Mouse (Mus musculus) 3T3-L1 (cell line): Measurements from ENCODE around the gene Vsig10.

Experiments
- DNase-seq: peaks from one replicate; pipeline ENCODE4 v3.0.0-alpha.2; 2015; ENCODE audit warnings: low read depth, low spot score

Gene Vsig10

DNA sequence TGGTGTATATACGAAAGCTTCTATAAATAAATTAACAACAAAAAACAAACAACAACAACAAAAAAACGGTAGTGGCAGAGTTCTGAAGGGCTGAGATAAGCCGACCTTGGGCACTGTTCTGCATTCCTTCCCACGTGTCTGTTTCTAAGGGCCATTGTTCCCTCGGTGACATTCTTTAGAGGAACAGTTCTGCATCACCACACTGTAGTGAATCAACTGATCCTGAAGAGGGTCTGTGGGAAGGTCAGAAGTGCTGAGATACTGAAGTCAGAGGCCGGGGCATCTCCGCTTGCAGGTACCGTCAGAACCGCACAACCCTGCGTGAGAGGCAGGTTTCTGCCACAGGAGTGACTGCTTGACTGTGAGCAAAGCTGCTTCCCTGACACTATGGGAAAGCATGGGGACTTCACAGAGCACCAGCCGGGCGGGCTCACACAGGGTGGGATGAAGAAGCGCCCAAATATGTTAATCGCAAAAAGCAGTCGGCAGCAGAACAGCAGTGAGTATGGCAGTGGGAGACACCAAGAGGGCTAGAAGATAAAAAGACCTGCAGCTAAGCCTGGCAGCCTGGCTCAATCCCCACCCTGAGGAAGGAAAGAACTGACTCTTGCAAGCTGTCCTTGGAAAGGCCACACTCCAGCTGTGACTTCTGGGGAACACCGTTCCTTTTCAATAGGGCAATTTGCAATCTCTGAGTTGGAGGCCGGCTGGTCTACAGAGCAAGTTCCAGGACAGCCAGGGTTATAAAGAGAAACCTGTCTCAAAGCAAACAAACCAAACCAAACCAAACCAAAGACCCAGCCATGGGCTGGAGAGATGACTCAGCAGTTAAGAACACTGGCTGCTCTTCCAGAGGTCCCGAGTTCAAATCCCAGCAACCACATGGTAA lies 14.9 kb upstream of the Vsig10 start:
- DNase-seq = no peak

DNA sequence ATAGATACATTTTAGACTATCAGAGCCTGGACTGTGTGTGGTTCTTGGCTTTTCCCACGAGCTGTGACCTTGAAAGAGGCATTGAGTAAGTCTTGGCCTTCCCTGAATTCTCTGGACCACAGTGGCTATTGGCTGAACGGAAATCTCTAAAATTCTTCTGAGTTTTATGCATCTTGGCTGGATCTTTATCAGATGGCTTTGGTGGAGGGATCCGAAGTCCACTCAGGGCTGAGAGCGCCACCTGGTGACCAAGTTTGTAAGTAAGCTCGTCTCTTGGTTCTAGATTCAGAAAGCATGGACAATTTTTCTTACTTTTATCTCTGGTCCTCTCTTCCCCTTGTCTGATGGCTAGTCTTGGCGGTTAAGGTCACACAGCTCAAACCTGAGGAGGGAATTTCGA lies 13.9 kb upstream of the Vsig10 start:
- peak; percentile 89 for DNase-seq

DNA sequence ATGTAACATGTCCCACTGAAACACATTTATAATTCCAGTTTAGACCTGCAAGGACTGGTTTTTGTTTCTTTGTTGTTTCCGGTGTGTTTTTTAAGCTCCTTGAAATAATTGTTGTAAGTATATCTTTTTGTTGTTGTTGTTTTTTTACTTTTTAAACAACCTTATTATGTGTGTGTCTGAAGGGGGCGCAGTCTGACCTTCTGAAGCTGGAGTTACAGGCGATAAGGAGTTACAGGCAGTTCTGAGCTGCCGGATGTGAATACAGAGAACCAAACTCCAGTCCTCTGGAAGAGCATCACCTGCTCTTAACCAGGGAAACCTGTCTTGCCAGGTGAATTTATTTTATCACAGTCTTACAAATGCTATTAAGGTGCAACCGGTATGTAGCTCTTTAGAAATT lies 13.1 kb upstream of the Vsig10 start:
- DNase-seq = no peak

DNA sequence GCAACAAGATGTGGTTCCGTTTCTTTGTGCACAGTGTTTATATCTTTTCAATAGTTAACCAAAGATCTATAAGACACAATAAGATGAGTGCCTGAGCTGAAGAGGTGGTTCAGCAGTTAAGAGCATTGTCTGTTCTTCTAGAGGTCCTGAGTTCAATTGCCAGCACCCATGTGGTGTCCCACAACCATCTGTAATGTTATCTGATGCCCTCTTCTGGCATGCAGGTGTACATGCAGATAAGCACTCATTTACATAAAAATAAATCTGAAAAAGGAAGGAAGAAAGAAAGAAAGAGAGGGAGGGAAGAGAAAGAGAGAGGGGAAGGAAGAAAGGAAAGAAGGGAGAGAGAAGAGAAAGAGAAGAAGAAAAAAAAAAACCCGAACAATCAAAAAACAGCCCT lies 12.1 kb upstream of the Vsig10 start:
- DNase-seq = no peak

DNA sequence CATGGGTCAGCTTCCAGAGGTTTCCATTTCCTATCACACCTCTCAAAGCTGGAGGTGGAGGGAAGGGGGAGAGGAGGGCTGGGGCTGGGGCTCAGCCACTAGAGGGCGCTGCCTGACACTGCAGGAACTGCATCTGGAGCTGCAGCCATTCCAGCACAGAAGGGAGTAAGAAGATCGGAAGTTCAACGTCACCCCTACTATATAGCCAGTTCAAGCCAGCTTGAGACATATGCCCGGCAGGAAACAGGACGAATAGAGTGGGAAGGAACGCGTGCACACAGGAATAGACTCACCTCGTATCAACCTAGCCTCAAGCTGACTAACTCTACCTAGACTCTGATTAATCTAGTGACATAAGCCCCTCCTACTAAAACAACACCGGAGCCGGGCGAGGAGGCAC lies 11.2 kb upstream of the Vsig10 start:
- peak; percentile 74 for DNase-seq

DNA sequence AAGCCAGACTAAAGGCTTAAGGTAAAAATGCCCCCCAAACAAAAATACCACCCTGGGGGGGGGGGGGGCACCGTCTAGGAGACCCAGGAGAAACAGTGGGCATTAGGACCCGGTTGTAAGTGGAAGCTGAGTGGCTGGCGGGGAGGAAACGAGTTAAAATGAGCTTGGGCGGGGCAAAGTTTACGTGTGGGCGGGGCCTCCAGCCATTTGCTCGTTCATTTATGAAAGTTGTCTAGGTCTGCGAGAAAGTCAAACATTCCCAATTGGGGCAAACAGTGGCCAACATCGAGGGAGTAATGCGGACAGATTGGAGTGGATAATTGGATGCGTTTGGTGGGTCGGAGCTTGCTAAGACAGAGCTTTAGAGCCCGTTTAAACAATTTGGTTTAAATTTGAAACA lies 5.5 kb upstream of the Vsig10 start:
- DNase-seq = no peak

DNA sequence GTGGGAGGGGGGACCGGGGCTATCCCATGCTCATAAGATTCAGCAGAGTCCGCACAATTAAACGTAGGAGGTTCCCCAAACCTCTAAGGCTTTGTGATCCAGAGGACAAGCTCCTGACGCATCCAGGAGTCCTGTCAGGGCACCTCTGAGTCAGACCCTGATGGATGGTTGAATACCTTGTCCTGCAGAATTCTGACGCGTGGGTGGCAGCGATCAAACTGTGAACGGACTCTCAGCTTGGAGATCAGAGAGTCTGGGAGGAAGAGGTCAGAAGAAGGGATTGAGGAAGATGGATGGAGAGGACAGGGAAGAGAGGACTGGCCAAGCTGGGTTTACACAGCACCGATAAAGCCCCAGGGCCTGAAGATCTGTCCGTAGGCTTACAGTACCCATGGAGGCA lies 5.0 kb upstream of the Vsig10 start:
- no peak for DNase-seq

DNA sequence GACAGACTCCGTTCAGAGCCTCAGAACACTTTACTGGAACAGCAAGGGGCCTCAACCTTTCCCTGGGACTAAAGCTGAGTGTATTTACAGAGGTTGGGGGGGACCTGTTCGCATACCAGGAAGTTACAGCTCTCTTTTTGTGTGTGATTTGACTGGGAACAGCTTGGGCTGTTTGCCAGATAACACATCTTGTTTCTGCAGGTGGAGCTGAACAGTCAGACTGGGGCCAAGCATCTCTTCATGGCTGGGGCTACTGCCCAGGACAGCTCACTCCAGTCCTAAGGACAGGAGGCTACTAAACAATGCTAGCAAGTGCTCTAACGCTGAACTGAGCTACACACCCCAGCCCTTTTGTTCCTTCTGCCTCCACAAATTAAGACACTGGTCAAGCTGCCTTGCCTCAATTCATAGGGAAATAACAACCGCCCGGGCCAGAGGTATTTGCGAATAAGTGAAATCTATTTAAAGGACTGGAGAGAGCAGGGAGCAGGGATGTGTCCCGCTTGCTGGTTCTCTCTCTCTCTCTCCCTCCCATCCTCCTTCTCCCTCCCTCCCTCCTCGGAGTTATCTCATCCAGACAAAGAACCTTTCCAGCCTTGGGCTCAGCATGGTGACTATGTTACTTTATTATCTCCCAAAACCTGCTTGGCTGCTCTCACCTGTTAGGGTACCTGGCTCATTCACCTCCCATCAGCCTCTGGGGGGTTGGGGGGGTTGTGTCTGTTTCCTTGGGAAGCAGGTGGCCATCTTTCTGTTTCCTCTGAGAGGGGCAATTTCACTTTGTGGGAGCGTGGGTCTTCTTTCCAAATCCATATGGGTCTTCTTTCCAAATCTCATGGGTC lies 4.1 kb upstream of the Vsig10 start:
- no peak for DNase-seq

DNA sequence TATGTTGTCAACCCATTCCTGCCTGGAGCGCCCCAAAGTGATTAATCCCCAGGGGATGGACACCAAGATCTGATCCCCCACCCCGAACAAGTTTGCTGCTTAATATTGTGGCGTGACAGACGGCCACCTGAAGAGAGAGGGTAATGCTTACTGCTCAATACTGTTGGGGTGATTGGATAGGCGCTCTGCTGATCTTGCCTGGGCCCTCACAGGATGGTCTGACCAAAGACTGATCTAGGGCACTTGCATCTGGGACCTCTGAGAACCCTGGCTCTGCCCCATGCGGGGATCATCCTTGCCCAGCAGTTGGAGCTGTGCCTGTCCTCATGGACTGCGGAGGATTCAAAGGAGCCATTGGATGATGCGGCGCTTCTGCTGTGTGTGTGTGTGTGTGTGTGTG lies 4.9 kb downstream of the Vsig10 start:
- no peak for DNase-seq

DNA sequence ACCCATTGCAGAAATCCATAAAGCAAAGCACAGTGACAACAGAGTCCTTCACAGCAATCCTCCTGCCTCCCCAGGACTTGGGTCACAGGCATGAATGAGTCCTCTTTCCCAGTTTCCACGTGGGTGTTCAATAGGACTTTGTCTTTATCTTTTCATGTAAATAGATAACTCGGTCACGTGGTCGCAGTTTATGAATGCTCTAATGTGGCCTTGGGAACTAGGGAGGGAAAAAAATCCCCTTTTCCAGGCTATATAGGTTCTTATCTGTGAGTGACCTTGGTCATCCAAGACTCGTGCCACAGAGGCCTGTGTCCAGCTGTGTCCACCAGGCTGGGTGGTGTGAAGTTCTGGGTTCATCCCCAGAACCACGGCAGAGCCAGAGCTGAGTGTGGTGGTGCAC lies 7.5 kb downstream of the Vsig10 start:
- no peak for DNase-seq

DNA sequence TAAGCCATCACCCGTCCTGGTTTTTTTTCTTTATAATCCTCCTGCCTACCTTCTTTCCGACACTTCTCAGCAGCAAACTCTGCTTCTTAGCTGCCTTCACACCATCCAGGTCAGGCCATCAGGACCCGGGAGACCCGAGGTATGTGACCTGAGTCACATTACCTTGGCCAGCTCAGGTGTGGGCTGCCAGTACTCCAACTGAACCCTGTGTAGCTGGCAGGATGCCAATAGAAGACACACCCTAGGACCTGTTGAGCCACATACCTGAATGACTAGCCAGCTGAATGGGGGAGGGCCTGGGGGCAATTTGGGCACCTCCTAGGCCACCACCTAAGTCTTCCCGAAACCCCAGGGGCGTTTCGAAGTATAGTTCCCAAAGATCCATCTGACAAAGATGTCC lies 11.6 kb downstream of the Vsig10 start:
- DNase-seq = no peak

DNA sequence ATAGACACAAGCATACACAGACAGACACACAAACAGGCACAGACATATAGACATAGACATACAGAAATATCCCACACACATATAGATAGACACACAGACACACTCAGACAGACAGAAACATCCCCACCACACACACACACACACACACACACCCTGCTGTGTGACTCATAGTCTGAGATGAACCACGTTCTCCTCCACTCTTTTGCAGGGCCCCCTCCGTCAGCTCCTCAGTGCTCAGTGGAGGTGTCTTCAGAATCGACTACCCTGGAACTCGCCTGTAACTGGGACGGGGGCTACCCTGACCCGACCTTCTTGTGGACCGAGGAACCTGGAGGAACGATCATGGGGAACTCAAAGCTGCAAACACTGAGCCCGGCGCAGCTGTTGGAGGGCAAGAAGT lies 19.1 kb downstream of the Vsig10 start:
- DNase-seq = no peak

DNA sequence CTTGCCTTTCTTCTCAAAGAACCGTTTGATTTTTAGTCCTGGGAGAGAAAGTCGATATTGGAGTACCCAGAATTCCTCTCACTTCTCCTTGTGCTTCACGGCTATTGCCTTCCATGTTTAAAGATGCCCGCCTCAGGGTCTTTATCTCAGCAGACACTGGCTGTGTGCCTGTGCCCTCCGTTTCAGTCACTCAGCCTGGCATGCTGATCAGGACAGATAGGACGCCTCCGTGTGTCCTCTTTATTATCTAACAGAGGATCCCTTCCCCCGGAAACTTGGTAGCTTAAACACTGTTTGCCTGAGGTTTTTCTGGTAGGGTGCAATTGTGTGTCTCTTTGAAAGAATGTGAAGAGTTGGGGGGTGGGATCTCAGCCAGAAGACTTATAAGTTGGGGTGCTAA lies 19.6 kb downstream of the Vsig10 start:
- no peak for DNase-seq

DNA sequence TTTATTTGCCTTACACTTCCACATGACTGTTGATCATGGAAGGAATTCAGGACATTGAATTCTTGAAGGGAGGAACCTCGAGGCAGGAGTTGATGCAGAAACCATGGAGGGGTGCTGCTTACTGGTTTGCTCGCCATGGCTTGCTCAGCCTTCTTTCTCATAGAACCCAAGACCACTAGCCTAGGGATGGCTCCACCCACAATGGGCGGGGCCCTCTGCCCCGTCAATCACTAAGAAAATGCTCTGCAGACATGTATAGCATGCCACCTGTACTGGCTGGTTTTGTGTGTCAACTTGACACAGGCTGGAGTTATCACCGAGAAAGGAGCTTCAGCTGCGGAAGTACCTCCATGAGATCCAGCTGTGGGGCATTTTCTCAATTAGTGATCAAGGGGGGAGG lies 21.2 kb downstream of the Vsig10 start:
- DNase-seq = no peak

DNA sequence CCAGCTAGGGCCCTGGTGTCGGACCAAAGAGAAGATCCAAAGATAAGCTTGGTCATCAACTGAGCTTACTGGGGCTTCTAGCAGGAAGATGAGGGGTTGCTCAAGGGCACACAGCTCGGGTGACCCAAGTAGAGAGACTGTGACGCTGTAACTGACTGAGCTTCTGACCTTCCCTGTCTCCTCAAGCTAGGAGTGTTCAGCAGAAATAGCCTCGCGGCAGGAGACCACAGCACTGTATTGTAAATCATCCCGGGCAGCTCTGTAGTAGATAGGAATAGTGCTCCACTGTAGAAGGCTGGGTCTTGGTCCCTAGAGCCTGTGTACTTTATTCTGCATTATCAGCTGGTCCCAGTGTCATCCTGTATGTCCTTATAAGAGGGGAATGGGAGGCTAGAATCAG lies 23.0 kb downstream of the Vsig10 start:
- DNase-seq = no peak

DNA sequence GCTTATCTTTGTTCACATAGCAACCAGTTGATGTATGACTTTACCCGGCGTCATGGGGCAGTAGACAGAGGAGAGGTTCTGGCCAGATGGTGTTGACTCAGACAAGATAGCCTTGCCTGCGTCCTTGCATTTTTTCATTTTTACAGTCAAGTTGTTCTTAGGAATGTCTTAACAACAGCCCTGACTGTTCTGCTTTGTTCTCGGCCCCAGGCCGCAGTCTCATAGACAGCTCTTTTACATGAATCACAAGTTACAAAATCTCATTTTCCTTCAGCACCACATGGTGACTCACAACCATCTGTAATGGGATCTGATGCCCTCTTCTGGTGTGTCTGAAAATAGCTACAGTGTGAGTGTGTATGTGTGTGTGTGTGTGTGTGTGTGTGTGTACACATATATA lies 25.6 kb downstream of the Vsig10 start:
- DNase-seq = peak; percentile 46

DNA sequence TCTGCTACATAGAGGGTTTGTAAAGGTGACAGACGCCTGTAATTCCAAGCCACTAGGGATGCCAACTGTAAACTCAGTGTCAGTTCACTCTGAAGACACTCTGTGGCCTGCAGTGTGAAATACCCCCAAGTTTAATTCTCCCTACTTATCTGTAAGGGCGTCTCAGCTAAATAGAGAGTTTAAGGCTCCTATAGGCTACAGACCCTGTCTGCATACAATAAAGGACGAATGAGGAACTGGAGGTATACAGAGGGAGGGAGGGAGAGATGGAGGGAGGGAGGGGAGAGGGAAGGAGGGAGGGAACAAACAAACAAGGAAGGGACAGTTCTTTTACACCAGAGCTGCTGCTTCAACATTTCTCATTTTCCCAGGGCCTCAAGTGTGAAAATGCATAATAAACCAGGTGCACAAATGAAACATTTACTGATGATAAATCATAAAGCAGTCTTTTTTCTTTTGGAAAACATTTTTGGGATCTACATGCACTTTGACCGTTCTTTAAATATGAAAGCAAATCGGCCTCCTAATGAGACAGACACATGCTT lies 26.6 kb downstream of the Vsig10 start:
- no peak for DNase-seq

DNA sequence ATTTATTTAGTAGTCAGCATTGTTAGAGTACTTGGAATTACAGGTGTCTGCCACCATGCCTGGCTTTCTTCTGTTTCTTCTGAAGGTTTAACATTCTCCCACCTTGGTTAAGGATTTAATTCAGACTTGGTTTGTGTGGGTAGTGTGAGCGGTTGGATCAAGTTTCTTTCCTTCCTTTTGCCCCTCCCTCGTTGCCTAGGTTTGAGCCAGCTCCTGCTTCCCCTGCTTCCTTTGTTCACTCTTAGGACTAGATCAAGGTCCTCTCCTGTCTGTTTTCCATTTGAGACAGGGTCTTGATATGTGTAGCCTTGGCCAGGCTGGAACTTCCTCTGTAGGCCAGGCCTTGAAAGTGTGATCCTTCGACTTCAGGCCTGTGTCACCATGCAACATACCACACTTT lies 27.4 kb downstream of the Vsig10 start:
- no peak for DNase-seq

DNA sequence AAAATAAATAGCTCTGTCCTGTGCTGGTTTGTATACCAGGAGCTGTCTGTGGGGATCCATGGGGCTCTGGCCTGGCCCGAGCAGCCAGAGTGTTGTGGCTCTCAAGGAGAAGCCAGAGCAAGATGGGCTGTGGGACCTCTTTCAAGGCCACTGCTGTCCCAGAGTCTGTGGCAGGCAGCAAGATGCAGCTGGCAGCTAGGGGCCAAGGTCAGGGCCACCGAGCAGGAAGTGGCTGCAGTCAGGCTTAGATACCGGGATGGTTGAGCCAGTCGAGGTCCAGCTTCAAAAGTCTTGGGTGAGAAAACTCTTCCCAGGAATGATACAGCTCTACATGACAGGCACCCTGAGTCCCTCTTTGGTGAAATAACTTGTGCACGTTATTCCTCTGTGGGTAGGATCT lies 28.1 kb downstream of the Vsig10 start:
- DNase-seq = no peak

DNA sequence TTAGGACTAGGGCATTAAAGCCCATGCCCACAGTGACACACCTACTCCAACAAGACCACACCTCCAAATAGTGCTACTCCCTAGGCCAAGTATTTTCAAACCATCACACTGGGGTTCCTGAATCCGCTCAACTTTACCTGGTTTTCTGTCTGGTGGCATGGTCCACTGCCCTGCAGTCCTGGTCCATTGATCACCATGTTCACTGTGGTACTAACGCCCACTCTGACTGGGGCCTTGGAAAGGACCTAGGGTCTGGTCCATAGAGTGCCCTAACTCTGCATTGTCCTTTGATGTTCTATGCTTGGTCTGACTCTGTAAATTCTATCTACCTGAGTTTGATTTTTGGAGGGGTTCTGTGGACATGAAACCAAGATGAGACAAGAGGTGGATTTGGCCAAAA lies 29.0 kb downstream of the Vsig10 start:
- no peak for DNase-seq

DNA sequence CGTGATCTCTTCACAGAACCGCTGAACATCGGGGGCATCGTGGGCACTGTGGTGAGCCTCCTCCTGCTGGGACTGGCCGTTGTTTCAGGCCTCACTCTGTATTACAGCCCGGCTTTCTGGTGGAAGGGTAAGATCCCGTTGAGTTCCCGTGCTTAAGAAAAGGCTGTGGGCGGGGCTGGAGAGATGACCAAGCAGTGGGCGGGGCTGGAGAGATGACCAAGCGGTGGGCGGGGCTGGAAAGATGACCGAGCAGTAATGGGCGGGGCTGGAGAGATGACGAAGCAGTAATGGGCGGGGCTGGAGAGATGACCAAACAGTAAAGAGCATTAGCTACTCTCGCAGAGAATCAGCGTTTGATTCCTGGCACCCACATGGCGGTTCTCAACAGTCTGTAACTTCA lies 29.4 kb downstream of the Vsig10 start:
- no peak for DNase-seq

DNA sequence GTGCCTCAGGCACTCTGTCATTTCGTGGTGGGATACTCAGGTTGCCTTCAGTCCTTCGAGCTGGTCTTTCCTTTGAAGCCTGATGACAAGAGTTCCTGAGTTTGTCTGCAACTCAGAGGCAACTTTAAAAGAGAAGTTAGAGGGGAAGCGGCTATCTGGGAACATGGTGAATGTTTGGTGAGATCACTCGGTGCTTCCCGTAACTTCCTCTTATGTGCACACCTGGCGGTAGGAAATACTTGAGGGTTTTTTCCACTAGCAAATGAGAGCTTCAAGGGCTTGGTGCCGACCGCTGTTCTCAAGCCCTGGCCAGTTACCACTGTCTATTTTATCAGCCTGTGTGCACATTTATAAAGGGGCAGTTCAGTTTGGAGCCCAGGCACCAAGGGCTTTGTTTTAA lies 35.2 kb downstream of the Vsig10 start:
- DNase-seq = no peak
